Mouse (Mus musculus) lung, postnatal 0 days (tissue): ENCODE results near the gene Xpnpep3.

Experiments
- CTCF ChIP-seq: IDR thresholded peaks from 2 replicates; pipeline ENCODE4 v1.5.1; 2016; ENCODE audit warnings: antibody characterized with exemption, mild to moderate bottlenecking
- EP300 ChIP-seq: IDR thresholded peaks from 2 replicates; pipeline ENCODE4 v1.6.1; 2016; ENCODE audit warnings: antibody characterized with exemption, mild to moderate bottlenecking, control low read depth

DNA sequence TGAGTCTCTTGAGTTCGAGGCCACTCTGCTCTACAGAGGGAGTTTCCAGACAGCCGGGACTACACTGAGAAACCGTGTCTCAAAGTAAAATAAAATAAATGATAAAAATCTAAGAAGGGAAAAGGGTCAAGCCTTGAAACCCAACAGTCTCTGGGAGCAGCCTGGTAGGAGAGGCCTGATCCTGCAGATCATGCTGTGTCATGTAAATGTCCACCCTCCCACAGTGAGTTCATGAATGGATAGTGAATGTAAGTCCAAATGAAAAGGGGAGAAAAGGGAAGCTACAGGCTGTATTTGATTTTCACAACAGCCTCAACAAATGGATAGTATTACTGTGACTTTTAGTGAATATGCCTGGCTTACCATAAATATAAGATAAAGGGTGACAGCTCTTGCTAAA, 25.4 kb downstream of the Xpnpep3 start:
- no peak for TF ChIP-seq CTCF
- no peak for TF ChIP-seq EP300
